Mouse (Mus musculus) gastrocnemius, adult 18-20 months (tissue): ENCODE results near the gene Daglb. TPM values are rescaled to one million over a fixed set of nuclear protein-coding genes. Genes with fewer than 3 reads are reported as not detected.

Experiments used
- total RNA-seq, 2 experiments: library from RNA; stranded (reverse); gene quantifications; 2 replicates each; pipeline ENCODE4 v1.2.3; 2021

Daglb gene
- total RNA-seq, 2 experiments from 2014 or later, result 9.3 to 9.5 TPM

Other genes with a start within 250 kb of the Daglb start
- not detected for gene Spdye4a, start 237.7 kb upstream of the Daglb start, total RNA-seq
- 1 to 10 TPM; 6.7 to 7.7 TPM for gene Zfp12, start 229.4 kb upstream of the Daglb start, total RNA-seq
- 1 to 10 TPM; 3.0 to 4.6 TPM for gene Zfp316, start 194.6 kb upstream of the Daglb start, total RNA-seq
- gene Zfp853, start 171.0 kb upstream of the Daglb start, total RNA-seq, result not detected
- gene E130309D02Rik, start 149.2 kb upstream of the Daglb start, total RNA-seq, result 10 to 100 TPM; 10.5 to 12.6 TPM
- gene Zdhhc4, start 135.3 kb upstream of the Daglb start, total RNA-seq, result 10 to 100 TPM; 34.7 to 38.1 TPM
- gene Grid2ip, start 107.2 kb upstream of the Daglb start, total RNA-seq, result not detected
- 10 to 100 TPM; 32.2 to 32.5 TPM for gene Kdelr2, start 60.7 kb upstream of the Daglb start, total RNA-seq
- 100 to 1,000 TPM; 225 to 239 TPM for gene Rac1, start 63.5 kb downstream of the Daglb start, total RNA-seq
- gene Cyth3, start 157.9 kb downstream of the Daglb start, total RNA-seq, result 10 to 100 TPM; 10.1 to 12.1 TPM